Mouse (Mus musculus) liver, embryonic 14.5 days (tissue): ENCODE results near the gene Cilp2. TPM values are rescaled to one million over a fixed set of nuclear protein-coding genes. Genes with fewer than 3 reads are reported as not detected.
A peak's percentile ranks its signal among the peaks of the same experiment; 100 is the strongest.

Experiments used
- ATAC-seq: fragments of 200-750 bp; cut with Nextera tagmentation; 2 replicates; pipeline ENCODE4 v1.8.0; 2017; ENCODE audit warnings: moderate number of reproducible peaks, mild to moderate bottlenecking, moderate library complexity; ENCODE audit not compliant: insufficient read depth
- DNase-seq, 3 experiments: peaks; one replicate each; pipeline ENCODE4 v3.0.0-alpha.2; 2012 to 2013; ENCODE audit warnings: low read depth in 3 of 3, low spot score in 3 of 3
- H3K27ac ChIP-seq: fragments of 300-500 bp; sonication (generic); 2 replicates; pipeline ENCODE4 v1.5.1; 2014; ENCODE audit warnings: moderate library complexity, mild to moderate bottlenecking, control low read depth, inconsistent platforms
- H3K27me3 ChIP-seq: fragments of 300-500 bp; sonication (generic); 2 replicates; pipeline ENCODE4 v1.6.1; 2014; ENCODE audit warnings: mild to moderate bottlenecking, low read length, moderate library complexity; ENCODE audit not compliant: control insufficient read depth, insufficient read depth
- H3K36me3 ChIP-seq: fragments of 300-500 bp; sonication (generic); replicated peaks from 2 replicates; pipeline ENCODE4 v1.6.1; 2014; ENCODE audit warnings: low read depth; ENCODE audit not compliant: control insufficient read depth, insufficient read depth
- H3K4me1 ChIP-seq, 2 experiments: fragments of 200-500 bp in 1 of 2; fragments of 300-500 bp in 1 of 2; sonication (generic) in 1 of 2; replicated peaks; 2 replicates each; pipeline ENCODE4 v1.6.1; 2012 to 2014; ENCODE audit warnings: antibody characterized with exemption in 1 of 2, inconsistent platforms in 1 of 2, low read length in 1 of 2; ENCODE audit not compliant: control insufficient read depth in 2 of 2, insufficient read depth in 2 of 2
- H3K4me2 ChIP-seq: fragments of 300-500 bp; sonication (generic); 2 replicates; pipeline ENCODE4 v1.6.1; 2014; ENCODE audit warnings: low read depth, mild to moderate bottlenecking, control low read depth, moderate library complexity
- H3K4me3 ChIP-seq, 2 experiments: fragments of 200-500 bp in 1 of 2; fragments of 300-500 bp in 1 of 2; sonication (generic) in 1 of 2; 2 replicates each; pipeline ENCODE4 v1.5.1; 2012 to 2014; ENCODE audit warnings: low read depth in 2 of 2, low read length in 2 of 2, mild to moderate bottlenecking in 2 of 2, control low read depth in 1 of 2, inconsistent platforms in 1 of 2, moderate library complexity in 1 of 2; ENCODE audit not compliant: insufficient read depth in 1 of 2
- H3K9ac ChIP-seq: fragments of 300-500 bp; sonication (generic); replicated peaks from 2 replicates; pipeline ENCODE4 v1.6.1; 2014; ENCODE audit warnings: mild to moderate bottlenecking, control low read depth, moderate library complexity
- H3K9me3 ChIP-seq: fragments of 300-500 bp; sonication (generic); 2 replicates; pipeline ENCODE4 v1.6.1; 2016; ENCODE audit warnings: low read length, mixed read lengths; ENCODE audit not compliant: control insufficient read depth
- CTCF ChIP-seq: IDR thresholded peaks from 2 replicates; pipeline ENCODE4 v1.5.1; 2016; ENCODE audit warnings: antibody characterized with exemption, low read depth, control low read depth
- EP300 ChIP-seq: IDR thresholded peaks from 2 replicates; pipeline ENCODE4 v1.6.1; 2016; ENCODE audit warnings: antibody characterized with exemption, low read depth
- WGBS: fragments of 180-500 bp; shearing (Covaris S2); extraction: QIAGEN DNeasy Blood & Tissue Kit; methylation state at CpG from one replicate; pipeline ENCODE4 v1.1.7; 2014; ENCODE audit not compliant: insufficient replicate concordance; 5-methylcytosine and 5-hydroxymethylcytosine counted together
- polyA plus RNA-seq, 2 experiments: library from polyadenylated mRNA; depleted of rRNA in 1 of 2; stranded (reverse) in 1 of 2; unstranded in 1 of 2; fragments of >200 nt; fragmentation: Nextera tagmentation in 1 of 2; extraction: Ambion mirVana in 1 of 2; gene quantifications; 2 replicates each; pipeline versions ENCODE4 v1.2.1 to v1.2.3; 2012 to 2014

The Cilp2 gene
- polyA plus RNA-seq, 2 experiments: 0.03 TPM; not detected in 1

GRCm38 (mm10) chr8:69926901-69927300, 39.4 kb upstream of the Cilp2 start:
- TF ChIP-seq CTCF (no peak), EP300 (no peak)
- DNase-seq: no peak
- H3K36me3 ChIP-seq: peaks cover 4% of the 10 kb centered on the region
- peaks cover 19 to 32% of the 10 kb centered on the region in 2 experiments for H3K4me1 ChIP-seq
- H3K4me2 ChIP-seq: no peak overlapping the region
- H3K27me3 ChIP-seq: no peaks in the 10 kb centered on the region
- no peak overlapping the region for H3K4me3 ChIP-seq
- no peak overlapping the region for H3K9ac ChIP-seq
- no peaks in the 10 kb centered on the region for H3K9me3 ChIP-seq
- H3K27ac ChIP-seq: no peak overlapping the region
- no peak for ATAC-seq

- Histone ChIP-seq H3K36me3 (peaks cover 4% of the 10 kb centered on the region), H3K9ac (peak overlapping the region; percentile 45; the same call in 1 of the 2 replicates), H3K4me2 (peak overlapping the region; percentile 49), H3K9me3 (no peaks in the 10 kb centered on the region), H3K4me1 (peaks cover 46 to 58% of the 10 kb centered on the region in 2 experiments), H3K27me3 (no peaks in the 10 kb centered on the region), H3K4me3 (no peak overlapping the region; a peak in 1 of 4 replicates), H3K27ac (peak overlapping the region; percentile 33)
- ATAC-seq: peak; percentile 39
- DNase-seq: no peak
- WGBS: 11% methylated on average over 1 of the region's 1 CpGs
- TF ChIP-seq EP300 (peak; percentile 33; the same call in 1 of the 2 replicates), CTCF (no peak)
These were observed 36.5 kb upstream of the Cilp2 start for GRCm38 (mm10) chr8:69923986-69924385.

- H3K9me3 ChIP-seq: no peaks in the 10 kb centered on the region
- H3K9ac ChIP-seq: peak overlapping the region; percentile 58; the same call in 1 of the 2 replicates
- H3K4me2 ChIP-seq: peak overlapping the region; percentile 65
- H3K27ac ChIP-seq: peak overlapping the region; percentile 83
- DNase-seq: no peak
- TF ChIP-seq EP300: no peak
- peaks cover 17% of the 10 kb centered on the region for H3K36me3 ChIP-seq
- H3K4me1 ChIP-seq: peaks cover 46 to 60% of the 10 kb centered on the region in 2 experiments
- WGBS: 75% methylated on average over 2 of the region's 2 CpGs
- no peak overlapping the region; a peak in 1 of 4 replicates for H3K4me3 ChIP-seq
- no peak for ATAC-seq
- no peaks in the 10 kb centered on the region for H3K27me3 ChIP-seq
These were observed 33.7 kb upstream of the Cilp2 start for GRCm38 (mm10) chr8:69921141-69921540.

- ATAC-seq (peak; percentile 72), DNase-seq (peak; percentile 52 to 95 (median 56))
- peak overlapping the region; percentile 58 for H3K9ac ChIP-seq
- TF ChIP-seq CTCF: no peak
- TF ChIP-seq EP300: peak; percentile 33; the same call in 1 of the 2 replicates
- no peaks in the 10 kb centered on the region for H3K9me3 ChIP-seq
- H3K4me1 ChIP-seq: peaks cover 46 to 55% of the 10 kb centered on the region in 2 experiments
- 30% methylated on average over 11 of the region's 11 CpGs for WGBS
- H3K4me3 ChIP-seq: peak overlapping the region in 1 of 2 experiments; percentile 18; a peak in 3 of 4 replicates
- no peaks in the 10 kb centered on the region for H3K27me3 ChIP-seq
- peak overlapping the region; percentile 83 for H3K27ac ChIP-seq
- peak overlapping the region; percentile 65 for H3K4me2 ChIP-seq
- peaks cover 27% of the 10 kb centered on the region for H3K36me3 ChIP-seq
These were observed 32.6 kb upstream of the Cilp2 start for GRCm38 (mm10) chr8:69919876-69920662.

GRCm38 (mm10) chr8:69919010-69919409, 31.5 kb upstream of the Cilp2 start:
- H3K36me3 ChIP-seq: peaks cover 36% of the 10 kb centered on the region
- H3K4me3 ChIP-seq: no peak overlapping the region
- WGBS: 39% methylated on average over 1 of the region's 1 CpGs
- DNase-seq (peak; percentile 71 to 83 (median 71)), ATAC-seq (peak; percentile 50)
- H3K27ac ChIP-seq: peak overlapping the region; percentile 83
- no peaks in the 10 kb centered on the region for H3K9me3 ChIP-seq
- H3K9ac ChIP-seq: no peak overlapping the region
- no peaks in the 10 kb centered on the region for H3K27me3 ChIP-seq
- H3K4me1 ChIP-seq: peaks cover 36 to 47% of the 10 kb centered on the region in 2 experiments
- no peak overlapping the region for H3K4me2 ChIP-seq
- no peak for TF ChIP-seq EP300
- peak; percentile 95 for TF ChIP-seq CTCF
